Mouse (Mus musculus) midbrain, embryonic 13.5 days (tissue): ENCODE measurements at regions not wholly inside any gene's neighbourhood (a gene's known extent, or its start where the extent isn't known, plus 50 kb on each side); places are given as distances from the start of the nearest gene placed in this dataset.
A peak's percentile ranks its signal among the peaks of the same experiment; 100 is the strongest.

ENCODE experiments used
- ATAC-seq: fragments of 200-750 bp; cut with Nextera tagmentation; 2 replicates; pipeline ENCODE4 v1.8.0; 2017; ENCODE audit warnings: mild to moderate bottlenecking, moderate TSS enrichment, moderate library complexity
- H3K27ac ChIP-seq: fragments of 300-500 bp; sonication (generic); 2 replicates; pipeline ENCODE4 v1.5.1; 2015; ENCODE audit warnings: inconsistent platforms, mild to moderate bottlenecking, moderate library complexity
- H3K27me3 ChIP-seq: fragments of 300-500 bp; sonication (generic); 2 replicates; pipeline ENCODE4 v1.6.1; 2015; ENCODE audit warnings: mild to moderate bottlenecking, inconsistent platforms
- H3K36me3 ChIP-seq: fragments of 300-500 bp; sonication (generic); 2 replicates; pipeline ENCODE4 v1.6.1; 2015; ENCODE audit warnings: mild to moderate bottlenecking, inconsistent platforms
- H3K4me1 ChIP-seq: fragments of 300-500 bp; sonication (generic); replicated peaks from 2 replicates; pipeline ENCODE4 v1.6.1; 2015; ENCODE audit warnings: inconsistent platforms
- H3K4me2 ChIP-seq: fragments of 300-500 bp; sonication (generic); replicated peaks from 2 replicates; pipeline ENCODE4 v1.6.1; 2015; ENCODE audit warnings: moderate library complexity, mild to moderate bottlenecking, inconsistent platforms
- H3K4me3 ChIP-seq: fragments of 300-500 bp; sonication (generic); replicated peaks from 2 replicates; pipeline ENCODE4 v1.5.1; 2015; ENCODE audit warnings: mild to moderate bottlenecking, inconsistent platforms
- H3K9ac ChIP-seq: fragments of 300-500 bp; sonication (generic); replicated peaks from 2 replicates; pipeline ENCODE4 v1.6.1; 2015; ENCODE audit warnings: mild to moderate bottlenecking, inconsistent platforms
- H3K9me3 ChIP-seq: fragments of 300-500 bp; sonication (generic); 2 replicates; pipeline ENCODE4 v1.6.1; 2016; ENCODE audit warnings: mild to moderate bottlenecking, inconsistent platforms
- WGBS: fragments of 180-500 bp; shearing (Covaris S2); methylation state at CpG from one replicate; pipeline ENCODE4 v1.1.7; 2015; 5-methylcytosine and 5-hydroxymethylcytosine counted together

- no peaks in the 10 kb centered on the region for H3K9me3 ChIP-seq
- no peak overlapping the region for H3K4me2 ChIP-seq
- no peak overlapping the region for H3K9ac ChIP-seq
- H3K36me3 ChIP-seq, result no peaks in the 10 kb centered on the region
- no peaks in the 10 kb centered on the region for H3K4me1 ChIP-seq
- no peaks in the 10 kb centered on the region for H3K27me3 ChIP-seq
- H3K27ac ChIP-seq, result no peak overlapping the region
- WGBS, result 89% methylated on average over 3 of the region's 3 CpGs
- no peak for ATAC-seq
- no peak overlapping the region for H3K4me3 ChIP-seq
Measured at GRCm38 (mm10) chr8:97733338-97733737, 1682.9 kb downstream of the Cdh8 start.

GRCm38 (mm10) chr8:97722627-97723026 lies 1693.6 kb downstream of the Cdh8 start:
- Histone ChIP-seq H3K9me3 (no peaks in the 10 kb centered on the region), H3K4me2 (no peak overlapping the region), H3K4me3 (no peak overlapping the region), H3K4me1 (no peaks in the 10 kb centered on the region), H3K27ac (no peak overlapping the region), H3K9ac (no peak overlapping the region), H3K36me3 (no peaks in the 10 kb centered on the region), H3K27me3 (no peaks in the 10 kb centered on the region)
- no peak for ATAC-seq
- WGBS, result 96% methylated on average over 4 of the region's 4 CpGs

- ATAC-seq, result no peak
- no peaks in the 10 kb centered on the region for H3K4me1 ChIP-seq
- H3K4me2 ChIP-seq, result no peak overlapping the region
- no peaks in the 10 kb centered on the region for H3K9me3 ChIP-seq
- no peaks in the 10 kb centered on the region for H3K27me3 ChIP-seq
- no peak overlapping the region for H3K9ac ChIP-seq
- H3K4me3 ChIP-seq, result no peak overlapping the region
- H3K27ac ChIP-seq, result no peak overlapping the region
- no peaks in the 10 kb centered on the region for H3K36me3 ChIP-seq
- WGBS, result 100% methylated on average over 1 of the region's 1 CpGs
Measured at GRCm38 (mm10) chr8:97701706-97702105, 1714.6 kb downstream of the Cdh8 start.

- no peak overlapping the region for H3K4me2 ChIP-seq
- H3K4me3 ChIP-seq, result no peak overlapping the region
- H3K9me3 ChIP-seq, result no peaks in the 10 kb centered on the region
- 93% methylated on average over 2 of the region's 2 CpGs for WGBS
- no peaks in the 10 kb centered on the region for H3K36me3 ChIP-seq
- no peak overlapping the region for H3K9ac ChIP-seq
- H3K27ac ChIP-seq, result no peak overlapping the region
- no peaks in the 10 kb centered on the region for H3K27me3 ChIP-seq
- H3K4me1 ChIP-seq, result no peaks in the 10 kb centered on the region
- ATAC-seq, result no peak
Measured at GRCm38 (mm10) chr8:97664404-97664803, 1751.9 kb downstream of the Cdh8 start.

- WGBS, result 95% methylated on average over 2 of the region's 2 CpGs
- Histone ChIP-seq H3K4me3 (no peak overlapping the region), H3K4me2 (no peak overlapping the region), H3K27ac (no peak overlapping the region), H3K9me3 (no peaks in the 10 kb centered on the region), H3K27me3 (no peaks in the 10 kb centered on the region), H3K9ac (no peak overlapping the region), H3K36me3 (no peaks in the 10 kb centered on the region), H3K4me1 (no peaks in the 10 kb centered on the region)
- no peak for ATAC-seq
Measured at GRCm38 (mm10) chr8:97662144-97662543, 1754.1 kb downstream of the Cdh8 start.

- H3K9ac ChIP-seq, result no peak overlapping the region
- no peaks in the 10 kb centered on the region for H3K4me1 ChIP-seq
- no peaks in the 10 kb centered on the region for H3K27me3 ChIP-seq
- ATAC-seq, result 0 out of 2 replicates have a peak, but pooled peaks have one; percentile 45
- H3K4me3 ChIP-seq, result no peak overlapping the region
- no peaks in the 10 kb centered on the region for H3K36me3 ChIP-seq
- H3K9me3 ChIP-seq, result no peaks in the 10 kb centered on the region
- WGBS, result 45% methylated on average over 4 of the region's 4 CpGs
- no peak overlapping the region for H3K27ac ChIP-seq
- no peak overlapping the region for H3K4me2 ChIP-seq
Measured at GRCm38 (mm10) chr8:97651802-97652201, 1763.5 kb upstream of the Got2 start.

- 29% methylated on average over 1 of the region's 1 CpGs for WGBS
- Histone ChIP-seq H3K4me2 (no peak overlapping the region), H3K27me3 (no peaks in the 10 kb centered on the region), H3K9ac (no peak overlapping the region), H3K4me3 (no peak overlapping the region), H3K27ac (no peak overlapping the region), H3K4me1 (no peaks in the 10 kb centered on the region), H3K36me3 (no peaks in the 10 kb centered on the region), H3K9me3 (no peaks in the 10 kb centered on the region)
- 0 out of 2 replicates have a peak, but pooled peaks have one; percentile 37 for ATAC-seq
Measured at GRCm38 (mm10) chr8:97632980-97633379, 1744.6 kb upstream of the Got2 start.
